Mouse (Mus musculus) embryo, embryonic 11 days (tissue): Measurements from ENCODE around the gene Nlrc5.

Experiments used
- DNase-seq: peaks from one replicate; pipeline ENCODE4 v3.0.0-alpha.2; 2015

Nlrc5 gene

GRCm38 (mm10) chr8:94569419-94569818, 135.3 kb downstream of the Nlrc5 start:
- DNase-seq, result no peak

- no peak for DNase-seq
Observed at GRCm38 (mm10) chr8:94571896-94572295, 137.7 kb downstream of the Nlrc5 start.

GRCm38 (mm10) chr8:94574159-94574907, 140.2 kb downstream of the Nlrc5 start:
- DNase-seq, result no peak

- no peak for DNase-seq
Observed at GRCm38 (mm10) chr8:94575148-94575547, 141.0 kb downstream of the Nlrc5 start.
